In the genomic region with DNA sequence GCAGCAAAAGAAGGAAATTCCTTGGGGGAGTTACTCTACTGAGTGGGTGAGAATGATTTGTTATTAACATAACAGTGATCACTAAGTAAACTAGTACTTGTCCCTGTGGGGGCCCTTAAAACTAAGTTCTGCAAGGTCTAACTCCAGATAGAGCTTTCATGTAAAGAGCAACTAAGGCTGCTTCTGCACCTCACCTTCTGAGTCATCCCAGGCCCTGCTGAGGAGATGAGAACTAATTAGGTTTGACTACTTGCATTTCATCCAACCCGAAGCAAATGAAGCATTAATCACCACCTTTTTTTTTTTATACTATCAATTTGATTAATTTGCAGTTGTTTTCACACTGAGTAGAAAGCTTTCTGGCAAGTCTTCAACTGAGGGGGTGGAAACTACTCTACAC, we compare ENCODE assay signal across 14 mouse cellular contexts.
"Had no signal": no experiment of that assay in that cellular context is flagged by ENCODE, and none has a peak within 500 bp of the region (broad histone marks: within the 10 kb centered on the region; RNA-seq: fewer than 3 reads in every experiment).

No protein-coding gene starts in this region.

- H3K4me1 ChIP-seq: intestine, embryonic 15.5 days; liver, embryonic 13.5 days; neural tube, embryonic 12.5 days; neural tube, embryonic 15.5 days had no signal

- H3K27ac ChIP-seq: intestine, embryonic 15.5 days; liver, embryonic 13.5 days; neural tube, embryonic 12.5 days; neural tube, embryonic 15.5 days had no signal

- H3K9me3 ChIP-seq: intestine, embryonic 15.5 days; liver, embryonic 13.5 days; neural tube, embryonic 12.5 days; neural tube, embryonic 15.5 days had no signal

- H3K9ac ChIP-seq: intestine, embryonic 15.5 days; liver, embryonic 13.5 days; neural tube, embryonic 12.5 days; neural tube, embryonic 15.5 days had no signal

- DNase-seq: kidney, adult 11 months; kidney, adult 9 months; kidney, postnatal 25 days; liver, embryonic 13.5 days; lung, adult 2 months; lung, postnatal 14 days; lung, postnatal 4 days; midbrain, embryonic 14.5 days; thymus, adult 2 months; thymus, postnatal 14 days had no signal

- ATAC-seq: intestine, embryonic 15.5 days had no signal

- H3K4me2 ChIP-seq: intestine, embryonic 15.5 days; liver, embryonic 13.5 days; midbrain, embryonic 11.5 days; neural tube, embryonic 12.5 days; neural tube, embryonic 15.5 days had no signal

- H3K36me3 ChIP-seq: intestine, embryonic 15.5 days; liver, embryonic 13.5 days; neural tube, embryonic 12.5 days; neural tube, embryonic 15.5 days had no signal

- H3K27me3 ChIP-seq: intestine, embryonic 15.5 days; liver, embryonic 13.5 days; neural tube, embryonic 12.5 days; neural tube, embryonic 15.5 days had no signal

- H3K4me3 ChIP-seq: intestine, embryonic 15.5 days; liver, embryonic 13.5 days; neural tube, embryonic 12.5 days; neural tube, embryonic 15.5 days had no signal
